Mouse (Mus musculus): ENCODE measurements around the gene Rpl19. TPM values are rescaled to one million over a fixed set of nuclear protein-coding genes. Genes with fewer than 3 reads are reported as not detected.
A peak's percentile ranks its signal among the peaks of the same experiment; 100 is the strongest.

The Rpl19 gene
- polyA plus RNA-seq, 1 experiment from 2014 or later, result 1,012 TPM

- H3K36me3 ChIP-seq, result peaks cover 33% of the 10 kb centered on the region
- no peak overlapping the region for H3K4me2 ChIP-seq (replicated peaks)
- peaks cover 26% of the 10 kb centered on the region for H3K4me1 ChIP-seq
- no peak overlapping the region for H3K27ac ChIP-seq
- ATAC-seq (ENCODE audit: low FRiP score, low read depth), result no peak
- 42% methylated on average over 5 of the region's 5 CpGs for WGBS
- no peaks in the 10 kb centered on the region for H3K9me3 ChIP-seq
- peaks cover 7% of the 10 kb centered on the region; the same call in 1 of the 2 replicates for H3K27me3 ChIP-seq
- H3K4me3 ChIP-seq, result no peak overlapping the region
- H3K9ac ChIP-seq, result no peak overlapping the region
Measured at GRCm38 (mm10) chr11:98030701-98031442, 4.4 kb downstream of the Rpl19 start.

- H3K4me3 ChIP-seq, result no peak overlapping the region
- WGBS, result 8% methylated on average over 5 of the region's 5 CpGs
- no peaks in the 10 kb centered on the region for H3K9me3 ChIP-seq
- H3K27ac ChIP-seq, result no peak overlapping the region
- ATAC-seq (ENCODE audit: low FRiP score, low read depth), result no peak
- peaks cover 28% of the 10 kb centered on the region for H3K4me1 ChIP-seq
- H3K9ac ChIP-seq, result no peak overlapping the region
- H3K27me3 ChIP-seq, result peaks cover 13% of the 10 kb centered on the region
- H3K4me2 ChIP-seq (replicated peaks), result no peak overlapping the region
- H3K36me3 ChIP-seq, result peaks cover 33% of the 10 kb centered on the region
Measured at GRCm38 (mm10) chr11:98031443-98031770, 4.9 kb downstream of the Rpl19 start.

- H3K36me3 ChIP-seq, result peaks cover 23% of the 10 kb centered on the region
- no peaks in the 10 kb centered on the region for H3K9me3 ChIP-seq
- no peak overlapping the region for H3K4me2 ChIP-seq (replicated peaks)
- no peak overlapping the region for H3K27ac ChIP-seq
- no peak overlapping the region for H3K9ac ChIP-seq
- H3K4me3 ChIP-seq, result no peak overlapping the region
- peaks cover 30% of the 10 kb centered on the region for H3K27me3 ChIP-seq
- WGBS, result 85% methylated on average over 5 of the region's 5 CpGs
- H3K4me1 ChIP-seq, result peaks cover 19% of the 10 kb centered on the region
- ATAC-seq (ENCODE audit: low FRiP score, low read depth), result no peak
Measured at GRCm38 (mm10) chr11:98034061-98034460, 7.6 kb downstream of the Rpl19 start.

GRCm38 (mm10) chr11:98034840-98035239 is 8.3 kb downstream of the Rpl19 start:
- Histone ChIP-seq H3K9me3 (no peaks in the 10 kb centered on the region), H3K4me3 (no peak overlapping the region), H3K27me3 (peaks cover 30% of the 10 kb centered on the region), H3K4me1 (peaks cover 19% of the 10 kb centered on the region), H3K4me2 (replicated peaks) (no peak overlapping the region), H3K9ac (no peak overlapping the region), H3K36me3 (peaks cover 15% of the 10 kb centered on the region), H3K27ac (no peak overlapping the region)
- ATAC-seq (ENCODE audit: low FRiP score, low read depth), result peak; percentile 66; the same call in 1 of the 2 replicates
- WGBS, result 21% methylated on average over 4 of the region's 4 CpGs

GRCm38 (mm10) chr11:98035977-98036377 is 9.5 kb downstream of the Rpl19 start:
- H3K4me3 ChIP-seq, result peak overlapping the region; percentile 38
- peaks cover 30% of the 10 kb centered on the region for H3K27me3 ChIP-seq
- H3K9me3 ChIP-seq, result no peaks in the 10 kb centered on the region
- no peak overlapping the region for H3K27ac ChIP-seq
- under 1% methylated on average over 25 of the region's 27 CpGs for WGBS
- H3K9ac ChIP-seq, result peak overlapping the region; percentile 59
- peaks cover 4% of the 10 kb centered on the region for H3K36me3 ChIP-seq
- peaks cover 19% of the 10 kb centered on the region for H3K4me1 ChIP-seq
- peak overlapping the region; percentile 73 for H3K4me2 ChIP-seq (replicated peaks)
- 0 out of 2 replicates have a peak, but pooled peaks have one; percentile 52 for ATAC-seq (ENCODE audit: low FRiP score, low read depth)

GRCm38 (mm10) chr11:98037871-98038270 is 11.4 kb downstream of the Rpl19 start:
- Histone ChIP-seq H3K27me3 (peaks cover 30% of the 10 kb centered on the region), H3K9ac (no peak overlapping the region), H3K27ac (no peak overlapping the region), H3K9me3 (no peaks in the 10 kb centered on the region), H3K4me1 (peaks cover 19% of the 10 kb centered on the region), H3K4me3 (no peak overlapping the region), H3K4me2 (replicated peaks) (no peak overlapping the region), H3K36me3 (no peaks in the 10 kb centered on the region)
- no peak for ATAC-seq (ENCODE audit: low FRiP score, low read depth)
- 60% methylated on average over 14 of the region's 14 CpGs for WGBS

GRCm38 (mm10) chr11:98040975-98041374 is 14.5 kb downstream of the Rpl19 start:
- peaks cover 22% of the 10 kb centered on the region for H3K27me3 ChIP-seq
- no peak overlapping the region for H3K4me2 ChIP-seq (replicated peaks)
- H3K9ac ChIP-seq, result peak overlapping the region; percentile 43; the same call in 1 of the 2 replicates
- H3K27ac ChIP-seq, result no peak overlapping the region
- peaks cover 8% of the 10 kb centered on the region for H3K4me1 ChIP-seq
- ATAC-seq (ENCODE audit: low FRiP score, low read depth), result no peak
- no peaks in the 10 kb centered on the region for H3K36me3 ChIP-seq
- no peak overlapping the region for H3K4me3 ChIP-seq
- WGBS, result 67% methylated on average over 8 of the region's 8 CpGs
- 0 out of 2 replicates have a peak, but pooled peaks cover 3% of the 10 kb centered on the region for H3K9me3 ChIP-seq

GRCm38 (mm10) chr11:98042741-98043140 is 16.2 kb downstream of the Rpl19 start:
- ATAC-seq (ENCODE audit: low FRiP score, low read depth), result no peak
- no peak overlapping the region for H3K27ac ChIP-seq
- 0 out of 2 replicates have a peak, but pooled peaks cover 3% of the 10 kb centered on the region for H3K9me3 ChIP-seq
- 0 out of 2 replicates have a peak, but pooled peaks cover 3% of the 10 kb centered on the region for H3K4me1 ChIP-seq
- H3K9ac ChIP-seq, result no peak overlapping the region
- H3K36me3 ChIP-seq, result no peaks in the 10 kb centered on the region
- H3K27me3 ChIP-seq, result peaks cover 8% of the 10 kb centered on the region
- H3K4me2 ChIP-seq (replicated peaks), result no peak overlapping the region
- WGBS, result 83% methylated on average over 6 of the region's 6 CpGs
- no peak overlapping the region for H3K4me3 ChIP-seq

GRCm38 (mm10) chr11:98044074-98044473 is 17.6 kb downstream of the Rpl19 start:
- H3K9ac ChIP-seq, result no peak overlapping the region
- no peak for ATAC-seq (ENCODE audit: low FRiP score, low read depth)
- no peak overlapping the region for H3K4me2 ChIP-seq (replicated peaks)
- 76% methylated on average over 5 of the region's 5 CpGs for WGBS
- 0 out of 2 replicates have a peak, but pooled peaks cover 3% of the 10 kb centered on the region for H3K9me3 ChIP-seq
- H3K4me3 ChIP-seq, result no peak overlapping the region
- H3K27ac ChIP-seq, result no peak overlapping the region
- H3K36me3 ChIP-seq, result no peaks in the 10 kb centered on the region
- H3K4me1 ChIP-seq, result 0 out of 2 replicates have a peak, but pooled peaks cover 3% of the 10 kb centered on the region
- H3K27me3 ChIP-seq, result peaks cover 17% of the 10 kb centered on the region

- H3K4me1 ChIP-seq, result 0 out of 2 replicates have a peak, but pooled peaks cover 3% of the 10 kb centered on the region
- WGBS, result 64% methylated on average over 4 of the region's 4 CpGs
- H3K27me3 ChIP-seq, result peaks cover 32% of the 10 kb centered on the region
- no peak overlapping the region for H3K4me2 ChIP-seq (replicated peaks)
- no peak for ATAC-seq (ENCODE audit: low FRiP score, low read depth)
- H3K27ac ChIP-seq, result no peak overlapping the region
- 0 out of 2 replicates have a peak, but pooled peaks cover 3% of the 10 kb centered on the region for H3K9me3 ChIP-seq
- H3K4me3 ChIP-seq, result no peak overlapping the region
- H3K9ac ChIP-seq, result no peak overlapping the region
- no peaks in the 10 kb centered on the region for H3K36me3 ChIP-seq
Measured at GRCm38 (mm10) chr11:98045596-98045995, 19.1 kb downstream of the Rpl19 start.

- H3K9me3 ChIP-seq, result 0 out of 2 replicates have a peak, but pooled peaks cover 3% of the 10 kb centered on the region
- no peak overlapping the region for H3K4me2 ChIP-seq (replicated peaks)
- no peaks in the 10 kb centered on the region for H3K36me3 ChIP-seq
- H3K4me3 ChIP-seq, result no peak overlapping the region
- H3K27me3 ChIP-seq, result peaks cover 41% of the 10 kb centered on the region
- no peak for ATAC-seq (ENCODE audit: low FRiP score, low read depth)
- no peak overlapping the region for H3K9ac ChIP-seq
- 64% methylated on average over 1 of the region's 1 CpGs for WGBS
- 0 out of 2 replicates have a peak, but pooled peaks cover 3% of the 10 kb centered on the region for H3K4me1 ChIP-seq
- H3K27ac ChIP-seq, result no peak overlapping the region
Measured at GRCm38 (mm10) chr11:98046466-98046865, 20.0 kb downstream of the Rpl19 start.

- H3K4me1 ChIP-seq, result peaks cover 15% of the 10 kb centered on the region
- H3K36me3 ChIP-seq, result no peaks in the 10 kb centered on the region
- no peak overlapping the region for H3K4me2 ChIP-seq (replicated peaks)
- H3K4me3 ChIP-seq, result no peak overlapping the region
- H3K27ac ChIP-seq, result no peak overlapping the region
- 0 out of 2 replicates have a peak, but pooled peaks cover 3% of the 10 kb centered on the region for H3K9me3 ChIP-seq
- no peak for ATAC-seq (ENCODE audit: low FRiP score, low read depth)
- WGBS, result 73% methylated on average over 4 of the region's 4 CpGs
- peak overlapping the region; percentile 0; the same call in 1 of the 2 replicates for H3K9ac ChIP-seq
- H3K27me3 ChIP-seq, result peaks cover 54% of the 10 kb centered on the region
Measured at GRCm38 (mm10) chr11:98047745-98048144, 21.2 kb downstream of the Rpl19 start.

All from limb, embryonic 13.5 days (tissue).